In the genomic region with DNA sequence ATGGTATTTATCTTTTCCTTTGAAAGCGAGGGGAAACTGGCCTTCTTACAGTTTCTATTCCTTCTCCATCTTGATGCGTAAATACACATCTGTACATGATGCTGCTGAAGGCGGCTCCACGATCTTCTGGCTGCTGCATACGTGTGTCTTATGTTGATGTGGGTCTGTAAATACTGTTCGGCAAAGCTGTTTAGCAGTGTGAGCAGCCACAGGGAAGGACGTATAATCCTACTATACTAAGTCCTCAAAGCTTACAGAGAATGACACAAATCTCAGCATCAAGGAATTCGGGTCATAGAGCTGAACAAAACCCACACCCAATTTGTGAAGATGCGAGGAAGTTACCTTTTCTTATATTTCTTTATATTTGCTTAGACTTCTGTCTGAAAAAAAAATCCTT, we compare ENCODE assay signal across 28 mouse cellular contexts. TPM values are rescaled to one million over a fixed set of nuclear protein-coding genes. Genes with fewer than 3 reads are reported as not detected.
A peak's percentile ranks its signal among the peaks of the same experiment; 100 is the strongest.
DNase-seq lines count a peak whose midpoint lies in the region; ATAC-seq and TF ChIP-seq lines count a peak whose summit lies in the region.
"Had no signal": no experiment of that assay in that cellular context is flagged by ENCODE, and none has a peak within 500 bp of the region (broad histone marks: within the 10 kb centered on the region; RNA-seq: fewer than 3 reads in every experiment).

No protein-coding gene starts in this region.

- peaks cover 7% of the 10 kb centered on the region; the same call in 1 of the 2 replicates for H3K4me1 ChIP-seq in midbrain, embryonic 14.5 days (ENCODE audit: control insufficient read depth, insufficient read depth, low read length)
- peaks cover 9% of the 10 kb centered on the region; the same call in 1 of the 2 replicates for H3K4me1 ChIP-seq in midbrain, embryonic 16.5 days (ENCODE audit: control insufficient read depth, insufficient read depth, low read length)
- H3K4me1 ChIP-seq in CH12.LX (ENCODE audit: control insufficient read depth in 1 of 2, insufficient read depth in 2 of 2) = 0 out of 4 replicates have a peak, but pooled peaks cover 0 to 2% of the 10 kb centered on the region in 2 experiments

- H3K36me3 ChIP-seq in midbrain, embryonic 14.5 days (ENCODE audit: control insufficient read depth, insufficient read depth, low read length) = no peaks in the 10 kb centered on the region
- no peaks in the 10 kb centered on the region for H3K36me3 ChIP-seq in midbrain, embryonic 16.5 days (ENCODE audit: control insufficient read depth, insufficient read depth, low read length)
- H3K36me3 ChIP-seq in CH12.LX (replicated peaks in 1 of 2; ENCODE audit: control insufficient read depth in 1 of 2, insufficient read depth in 1 of 2, low read length in 1 of 2) = no peaks in the 10 kb centered on the region
- H3K36me3 ChIP-seq: embryonic facial prominence, embryonic 10.5 days; embryonic facial prominence, embryonic 13.5 days; forebrain, embryonic 12.5 days; forebrain, embryonic 15.5 days; heart, embryonic 12.5 days; heart, embryonic 15.5 days had no signal

- TF ChIP-seq CTCF in layer of hippocampus, adult 2 months (conservative IDR thresholded peaks at IDR 0.05) = no peak
- no peak for TF ChIP-seq CTCF in CH12.LX (conservative IDR thresholded peaks at IDR 0.05 in 1 of 2, IDR thresholded peaks at IDR 0.05 in 1 of 2; ENCODE audit: low read depth in 2 of 2, low read length in 2 of 2)

- TF ChIP-seq RAD21 in CH12.LX (IDR thresholded peaks at IDR 0.05; ENCODE audit: low read depth, low read length) = no peak

- H3K27ac ChIP-seq in layer of hippocampus, adult 2 months = peak overlapping the region; percentile 59; the same call in 1 of the 2 replicates
- H3K27ac ChIP-seq in midbrain, embryonic 14.5 days (replicated peaks; ENCODE audit: low read depth, low read length) = peak overlapping the region; percentile 42; the same call in 1 of the 2 replicates
- no peak overlapping the region; the same call in 1 of the 2 replicates for H3K27ac ChIP-seq in midbrain, embryonic 16.5 days (ENCODE audit: low read length)
- H3K27ac ChIP-seq in CH12.LX (ENCODE audit: insufficient read depth, low read depth) = no peak overlapping the region
- H3K27ac ChIP-seq: embryonic facial prominence, embryonic 10.5 days; embryonic facial prominence, embryonic 13.5 days; forebrain, embryonic 12.5 days; forebrain, embryonic 15.5 days; heart, embryonic 15.5 days; hindbrain, embryonic 14.5 days; hindbrain, postnatal 0 days had no signal

- H3K9me3 ChIP-seq in midbrain, embryonic 14.5 days (ENCODE audit: control insufficient read depth, low read length) = no peaks in the 10 kb centered on the region
- H3K9me3 ChIP-seq in midbrain, embryonic 16.5 days (replicated peaks; ENCODE audit: control insufficient read depth, low read length, poor library complexity, severe bottlenecking) = no peaks in the 10 kb centered on the region
- H3K9me3 ChIP-seq in CH12.LX (replicated peaks; ENCODE audit: low read length) = no peaks in the 10 kb centered on the region
- H3K9me3 ChIP-seq: embryonic facial prominence, embryonic 10.5 days; embryonic facial prominence, embryonic 13.5 days; forebrain, embryonic 12.5 days; forebrain, embryonic 15.5 days; heart, embryonic 12.5 days; heart, embryonic 15.5 days had no signal

- in situ Hi-C loops in CH12.LX (cut with MboI; ENCODE audit: low pct_ligation_motif_present, low pct_unique_long_range_greater_than_20kb, low sequenced_read_pairs) = no loop called here

- intact Hi-C loops in heart, postnatal 10 days (cut with DNase I) = no loop called here

- ATAC-seq in midbrain, embryonic 14.5 days (ENCODE audit: low FRiP score, low TSS enrichment) = no peak
- no peak for ATAC-seq in midbrain, embryonic 16.5 days
- ATAC-seq: activated CD4-positive, CD25-positive, alpha-beta regulatory T cell, adult 4 months; forebrain, embryonic 15.5 days; hindbrain, postnatal 0 days had no signal

- WGBS in midbrain, embryonic 14.5 days = 74% methylated on average over 9 of the region's 9 CpGs
- WGBS in midbrain, embryonic 16.5 days = 80% methylated on average over 9 of the region's 9 CpGs

- no peak for DNase-seq in layer of hippocampus, adult 2 months (ENCODE audit: low spot score in 2 of 2)
- DNase-seq in layer of hippocampus, adult 8-10 months (ENCODE audit: low spot score in 2 of 2) = no peak
- no peak for DNase-seq in midbrain, embryonic 14.5 days
- DNase-seq in CH12.LX (ENCODE audit: extremely low read depth) = no peak
- peak; percentile 53 for DNase-seq in retina, postnatal 1 day
- DNase-seq in heart, postnatal 10 days = no peak
- DNase-seq: B cell, adult 2 months; cerebellum, adult 11-12 months; cerebellum, adult 8-10 months; cerebellum, postnatal 10 days; cerebellum, postnatal 36 days; embryo, embryonic 11 days; gastrocnemius, postnatal 36 days; heart, postnatal 14 days; heart, postnatal 4 days had no signal

- H3K79me2 ChIP-seq in CH12.LX (replicated peaks; ENCODE audit: control insufficient read depth, extremely low read depth, insufficient read depth, poor library complexity, severe bottlenecking) = no peaks in the 10 kb centered on the region

- no peak for TF ChIP-seq EP300 in CH12.LX (IDR thresholded peaks at IDR 0.05; ENCODE audit: low read length)

- dilution Hi-C loops in CH12.LX (cut with MboI; ENCODE audit: extremely low pct_ligation_motif_present, extremely low pct_unique_long_range_greater_than_20kb, low sequenced_read_pairs) = no loop called here

- H3K27me3 ChIP-seq in midbrain, embryonic 14.5 days (ENCODE audit: control insufficient read depth, insufficient read depth, low read length) = no peaks in the 10 kb centered on the region
- no peaks in the 10 kb centered on the region for H3K27me3 ChIP-seq in midbrain, embryonic 16.5 days (ENCODE audit: control insufficient read depth, insufficient read depth, low read depth, low read length)
- H3K27me3 ChIP-seq in CH12.LX (replicated peaks) = no peaks in the 10 kb centered on the region
- H3K27me3 ChIP-seq: embryonic facial prominence, embryonic 13.5 days; forebrain, embryonic 12.5 days; forebrain, embryonic 15.5 days; heart, embryonic 12.5 days; heart, embryonic 15.5 days had no signal

- TF ChIP-seq POLR2A in CH12.LX (IDR thresholded peaks at IDR 0.05; ENCODE audit: low read depth, low read length) = no peak

- no peak overlapping the region for H3K4me2 ChIP-seq in midbrain, embryonic 14.5 days (ENCODE audit: low read length)
- no peak overlapping the region for H3K4me2 ChIP-seq in midbrain, embryonic 16.5 days (ENCODE audit: low read length)
- H3K4me2 ChIP-seq in CH12.LX (ENCODE audit: insufficient read depth, low read depth, poor library complexity, severe bottlenecking) = peak overlapping the region; percentile 22; the same call in 1 of the 2 replicates
- H3K4me2 ChIP-seq: embryonic facial prominence, embryonic 13.5 days; forebrain, embryonic 12.5 days; forebrain, embryonic 15.5 days; heart, embryonic 12.5 days; heart, embryonic 15.5 days; hindbrain, embryonic 14.5 days had no signal

- no peak overlapping the region for H3K4me3 ChIP-seq in layer of hippocampus, adult 2 months
- no peak overlapping the region for H3K4me3 ChIP-seq in midbrain, embryonic 14.5 days (replicated peaks; ENCODE audit: low read depth, low read length)
- H3K4me3 ChIP-seq in midbrain, embryonic 16.5 days (ENCODE audit: low read depth, low read length) = no peak overlapping the region
- H3K4me3 ChIP-seq in CH12.LX (replicated peaks in 1 of 3; ENCODE audit: low read depth in 2 of 3, low read length in 2 of 3, poor library complexity in 1 of 3) = no peak overlapping the region
- H3K4me3 ChIP-seq: embryonic facial prominence, embryonic 10.5 days; embryonic facial prominence, embryonic 13.5 days; erythroblast, embryonic 14.5 days; forebrain, embryonic 12.5 days; forebrain, embryonic 15.5 days; heart, embryonic 12.5 days; heart, embryonic 15.5 days had no signal

- H3K9ac ChIP-seq in midbrain, embryonic 14.5 days (replicated peaks; ENCODE audit: low read length) = no peak overlapping the region
- no peak overlapping the region for H3K9ac ChIP-seq in midbrain, embryonic 16.5 days (ENCODE audit: low read depth, low read length)
- H3K9ac ChIP-seq in CH12.LX (ENCODE audit: insufficient read depth, low read depth) = no peak overlapping the region
- H3K9ac ChIP-seq: embryonic facial prominence, embryonic 13.5 days; forebrain, embryonic 12.5 days; forebrain, embryonic 15.5 days; heart, embryonic 12.5 days; heart, embryonic 15.5 days; hindbrain, embryonic 14.5 days had no signal

TF ChIP-seq in CH12.LX, 34 proteins besides CTCF, POLR2A, EP300 and RAD21:
- no peak for TF ChIP-seq TCF12 (IDR thresholded peaks at IDR 0.05; ENCODE audit: low read depth, low read length)
- TF ChIP-seq MYC (IDR thresholded peaks at IDR 0.05; ENCODE audit: low read depth, low read length) = no peak
- TF ChIP-seq MAFK (IDR thresholded peaks at IDR 0.05; ENCODE audit: insufficient replicate concordance, low read length) = no peak
- TF ChIP-seq ZC3H11A (IDR thresholded peaks at IDR 0.05; ENCODE audit: low read depth, low read length) = no peak
- TF ChIP-seq MEF2A (IDR thresholded peaks at IDR 0.05; ENCODE audit: borderline replicate concordance, low read depth, low read length) = no peak
- no peak for TF ChIP-seq JUND (conservative IDR thresholded peaks at IDR 0.05; ENCODE audit: low read depth, low read length)
- no peak for TF ChIP-seq ETS1 (conservative IDR thresholded peaks at IDR 0.05; ENCODE audit: low read depth, low read length)
- no peak for TF ChIP-seq UBTF (IDR thresholded peaks at IDR 0.05; ENCODE audit: low read depth, low read length)
- no peak for TF ChIP-seq JUN (IDR thresholded peaks at IDR 0.05; ENCODE audit: insufficient read depth, low read depth, low read length)
- no peak for TF ChIP-seq CHD1 (IDR thresholded peaks at IDR 0.05; ENCODE audit: low read depth, low read length)
- no peak for TF ChIP-seq MAX (IDR thresholded peaks at IDR 0.05; ENCODE audit: low read length)
- TF ChIP-seq BHLHE40 (IDR thresholded peaks at IDR 0.05; ENCODE audit: low read depth, low read length) = no peak
- TF ChIP-seq USF2 (conservative IDR thresholded peaks at IDR 0.05; ENCODE audit: low read depth, low read length) = no peak
- no peak for TF ChIP-seq POLR2AphosphoS2 (IDR thresholded peaks at IDR 0.05; ENCODE audit: low read depth, low read length)

RNA-seq across cellular contexts. Expression of gene Sh3bgrl2, which starts 39.0 kb away (rescaled TPM):
- total RNA-seq in layer of hippocampus, adult 2 months (2021) = 10 to 100 TPM; 26.1 to 28.7 TPM
- total RNA-seq in layer of hippocampus, adult 8-10 months (2022) = 10 to 100 TPM; 31.1 to 33.7 (median 31.4) TPM
- 10.7 and 11.3 TPM in 2 replicates for polyA plus RNA-seq in midbrain, embryonic 14.5 days (2014; fragmentation: Nextera tagmentation; extraction: Ambion mirVana)
- 8.4 and 10.3 TPM in 2 replicates for polyA plus RNA-seq in midbrain, embryonic 16.5 days (2015; fragmentation: Nextera tagmentation; extraction: Ambion mirVana)
- total RNA-seq in CH12.LX (2012; rRNA removed) (0.04 and 0.08 TPM in 2 replicates), CH12.LX (2014; rRNA removed) (0.27 TPM in 2 replicates)
- 0.11 and 0.26 TPM in 2 replicates for polyA plus RNA-seq in CH12.LX (2012; ENCODE audit: insufficient read length, low read depth)
- 1 to 10 TPM; 5.8 to 6.4 TPM for total RNA-seq in heart, postnatal 10 days (2021)
- total RNA-seq: granulocyte monocyte progenitor cell, adult 5-6 weeks; MEL had no signal

Comparison
In these comparisons a context has a peak if more than half of its experiments do, and no peak if none do; other contexts are left out.
1. H3K27ac ChIP-seq: peak in layer of hippocampus, adult 2 months (single experiment) and midbrain, embryonic 14.5 days (single experiment); none in midbrain, embryonic 16.5 days (single experiment) and CH12.LX (single experiment).
2. RNA of gene Sh3bgrl2, which starts 39.0 kb away (total RNA-seq): 31.1 to 33.7 TPM in layer of hippocampus, adult 8-10 months, 26.1 to 28.7 TPM in layer of hippocampus, adult 2 months and 5.8 to 6.4 TPM in heart, postnatal 10 days; 0.04 to 0.27 TPM in CH12.LX; every median in the first group is over 4 times any median in the second.